Mouse (Mus musculus) monocyte, adult 5-6 weeks (primary cell): ENCODE data around the gene Slc7a1. TPM values are rescaled to one million over a fixed set of nuclear protein-coding genes. Genes with fewer than 3 reads are reported as not detected.

Experiments used
- ATAC-seq: fragments of 153-309, 156-312 bp; replicated peaks from 2 replicates; pipeline ENCODE4 v1.8.0; 2017; ENCODE audit warnings: mild to moderate bottlenecking; ENCODE audit not compliant: low TSS enrichment, insufficient number of reproducible peaks, severe bottlenecking, poor library complexity, low FRiP score
- total RNA-seq: library from RNA; stranded (forward); fragments of 200-1000, 200-491, 200-594 nt; gene quantifications from 3 replicates; pipeline ENCODE4 v1.2.3, GENCODE M21; 2017

Gene Slc7a1
- total RNA-seq, 1 experiment from 2014 or later = 18.7 TPM

DNA sequence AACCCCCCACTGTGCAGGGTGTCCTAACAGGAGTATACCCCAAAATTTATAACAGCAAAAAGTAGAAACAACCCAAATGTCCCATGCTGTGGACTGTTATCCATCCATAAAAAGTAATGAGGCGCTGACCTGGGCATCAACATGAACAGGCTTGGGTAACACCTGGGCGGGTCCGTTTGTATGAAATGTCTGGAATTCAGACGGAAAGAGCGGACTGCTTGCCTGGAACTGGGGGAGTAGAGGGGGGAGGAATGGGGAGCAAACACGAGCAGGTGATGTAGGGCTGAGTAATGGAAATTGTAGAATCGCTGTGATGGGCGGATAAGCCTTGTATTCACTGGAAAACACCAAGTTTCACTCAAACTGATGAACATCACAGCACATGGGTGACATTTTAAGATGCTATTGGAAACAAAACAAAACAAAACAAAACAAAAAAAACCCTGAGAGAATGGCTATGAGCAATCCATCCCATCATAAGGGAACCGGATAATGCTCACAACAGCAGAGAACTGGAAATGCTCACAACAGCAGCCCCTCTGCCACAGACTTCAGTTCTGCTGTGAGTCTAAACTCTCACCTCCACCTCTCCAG lies 26.5 kb downstream of the Slc7a1 start:
- ATAC-seq = no peak

DNA sequence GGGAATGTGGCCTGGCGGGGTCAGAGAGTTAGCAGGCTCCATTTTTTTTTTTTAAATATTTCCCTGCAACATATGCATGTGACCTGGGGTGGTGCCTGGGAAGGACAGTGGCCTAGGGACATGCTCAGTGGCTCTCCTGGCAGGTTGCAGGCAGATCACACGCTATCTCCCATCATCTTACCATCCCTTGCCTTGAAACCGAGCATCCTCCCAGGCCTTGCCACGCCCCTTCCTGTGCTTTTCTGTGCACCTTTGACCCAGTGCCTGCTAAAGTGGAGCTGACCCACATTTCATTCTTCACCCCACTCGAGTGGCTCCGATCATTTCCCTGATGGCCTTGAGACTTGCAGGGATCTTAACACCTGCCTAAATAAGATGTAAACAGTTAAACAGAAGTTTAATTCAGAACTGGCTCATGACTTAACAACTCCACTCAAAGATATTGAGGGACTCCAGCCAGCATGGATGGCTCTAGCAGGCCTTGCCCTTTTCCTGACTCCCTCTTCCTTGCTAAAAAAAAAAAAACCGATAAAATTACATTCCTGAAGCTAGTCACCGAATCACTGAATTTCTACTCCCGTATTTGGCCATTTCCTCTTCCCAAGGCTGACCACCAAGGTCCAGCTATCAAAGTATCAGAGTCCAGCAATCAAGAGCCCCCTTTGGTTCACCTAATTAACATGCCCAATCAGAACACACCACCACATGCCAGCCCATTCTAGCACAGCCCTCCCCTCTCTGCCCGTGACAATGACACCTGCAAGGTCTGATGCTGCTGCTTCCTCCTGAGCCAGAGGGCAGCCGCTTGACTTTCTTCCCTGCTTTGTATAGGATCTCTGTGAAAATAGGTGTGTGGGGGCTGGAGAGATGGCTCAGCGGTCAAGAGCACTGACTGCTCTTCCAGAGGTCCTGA lies 27.4 kb downstream of the Slc7a1 start:
- no peak for ATAC-seq

DNA sequence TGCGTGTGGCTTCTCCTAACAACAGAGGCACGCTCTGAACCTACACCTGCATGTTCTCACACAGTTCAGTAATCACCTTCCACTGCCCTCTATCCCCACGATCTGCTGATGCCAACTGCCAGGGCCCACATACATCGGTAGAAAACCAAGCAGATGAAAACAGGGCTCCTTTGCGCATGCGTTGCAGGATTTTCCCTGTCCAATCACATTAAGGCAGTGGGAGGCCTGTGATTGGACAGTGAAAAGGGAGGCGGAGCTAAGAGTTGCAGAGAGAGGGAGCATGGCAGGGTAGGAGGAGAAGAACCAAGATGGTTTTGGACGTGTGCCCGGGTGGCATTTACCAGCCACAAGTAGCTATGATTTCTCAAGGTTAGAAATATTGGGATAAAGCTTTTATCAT lies 28.3 kb downstream of the Slc7a1 start:
- ATAC-seq = no peak

DNA sequence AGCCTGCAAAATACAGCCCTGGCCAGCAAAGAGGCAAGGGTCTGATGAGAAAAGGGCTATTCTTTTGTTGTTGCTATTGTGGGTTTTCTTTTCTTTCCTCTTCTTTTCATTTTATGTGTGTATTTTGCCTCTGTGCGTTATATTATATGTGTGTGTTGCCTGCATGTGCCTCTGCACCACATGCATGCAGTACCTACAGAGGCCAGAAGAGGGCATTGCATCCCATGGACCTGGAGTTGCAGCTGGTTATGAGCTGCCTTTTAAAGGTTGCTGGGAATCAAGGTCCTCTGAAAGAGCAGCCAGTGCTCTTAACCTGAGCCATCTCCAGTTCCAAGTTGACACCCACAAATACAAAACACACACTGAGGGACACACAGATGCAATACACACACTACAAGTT lies 29.1 kb downstream of the Slc7a1 start:
- 0 out of 2 replicates have a peak, but pooled peaks have one; percentile 38 for ATAC-seq

GRCm38 (mm10) chr5:148369178-148369577 lies 30.5 kb downstream of the Slc7a1 start:
- no peak for ATAC-seq

DNA sequence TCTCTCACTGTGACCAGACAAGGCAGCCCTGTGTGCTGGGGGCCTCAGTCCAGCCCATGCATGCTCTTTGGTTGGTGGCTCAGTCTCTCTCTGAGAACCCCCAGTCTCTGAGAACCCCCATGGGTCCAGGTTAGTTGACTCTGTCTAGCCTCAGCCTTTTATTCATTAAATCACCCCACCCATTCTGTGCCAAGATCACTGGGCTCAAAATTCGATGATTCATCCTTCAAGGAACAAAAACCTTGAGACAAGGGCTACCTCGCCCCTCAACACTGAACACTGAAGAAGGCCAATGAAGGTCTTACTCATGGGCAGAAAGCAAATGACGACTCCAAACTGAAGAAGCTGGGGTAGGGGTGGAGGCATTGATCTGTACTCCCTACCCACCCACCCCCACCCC lies 31.9 kb downstream of the Slc7a1 start:
- no peak for ATAC-seq

- ATAC-seq = no peak
These were observed 33.2 kb downstream of the Slc7a1 start for GRCm38 (mm10) chr5:148366455-148366854.

- 0 out of 2 replicates have a peak, but pooled peaks have one; percentile 14 for ATAC-seq
These were observed 36.1 kb downstream of the Slc7a1 start for GRCm38 (mm10) chr5:148363441-148364113.

- no peak for ATAC-seq
These were observed 37.4 kb downstream of the Slc7a1 start for GRCm38 (mm10) chr5:148362296-148362695.

DNA sequence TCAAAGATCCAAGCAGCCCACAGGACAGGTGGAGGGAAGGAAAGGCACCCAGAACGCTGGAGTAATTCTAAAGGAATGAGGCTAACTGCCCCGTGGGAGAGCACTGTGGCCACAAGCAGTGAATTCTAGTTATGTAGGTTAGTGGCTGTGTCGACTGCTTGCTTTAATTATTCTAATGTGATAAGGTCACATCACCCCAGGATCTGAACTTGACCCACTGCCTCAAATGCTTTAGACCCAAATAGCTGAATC lies 38.0 kb downstream of the Slc7a1 start:
- ATAC-seq = no peak

GRCm38 (mm10) chr5:148360922-148361758 lies 38.6 kb downstream of the Slc7a1 start:
- ATAC-seq = no peak

GRCm38 (mm10) chr5:148359131-148359530 lies 40.6 kb downstream of the Slc7a1 start:
- ATAC-seq = no peak

DNA sequence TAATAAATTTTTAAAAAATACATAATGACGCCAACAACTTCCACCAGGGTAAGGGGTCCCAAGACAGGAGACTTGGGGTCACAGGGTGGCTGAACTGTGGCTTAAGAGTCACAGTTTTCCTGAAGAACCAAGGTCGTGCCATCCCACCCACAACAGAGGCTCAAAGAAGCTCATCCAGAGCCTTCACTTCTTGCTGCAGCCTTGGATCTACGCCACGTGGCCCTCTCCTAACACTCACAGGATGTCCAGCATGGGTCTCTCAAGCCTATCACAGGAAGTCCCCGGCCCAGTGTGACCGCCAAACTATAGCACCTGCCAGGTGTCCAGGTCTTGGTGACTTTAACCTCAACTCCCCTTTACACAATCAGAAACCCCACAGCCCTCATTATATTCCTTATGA lies 42.5 kb downstream of the Slc7a1 start:
- ATAC-seq = no peak

DNA sequence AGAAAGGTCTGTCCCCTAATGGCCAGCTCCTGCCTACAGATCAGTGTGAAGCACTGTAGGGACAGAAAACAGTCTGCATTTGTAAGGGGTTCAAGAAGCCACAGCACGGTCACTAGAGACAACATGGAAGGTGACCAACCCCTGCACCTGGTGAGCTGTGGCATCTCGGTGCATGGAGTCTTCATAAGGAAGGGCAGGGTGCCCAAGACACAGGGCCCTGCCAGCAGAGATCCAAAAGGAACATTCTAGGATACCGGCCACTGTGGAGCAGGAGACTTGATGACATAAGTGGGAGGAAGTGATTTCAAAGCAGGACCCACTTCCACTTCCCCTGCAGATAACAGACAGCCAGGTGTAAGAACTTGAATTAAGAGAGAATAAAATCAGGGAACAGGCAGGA lies 43.9 kb downstream of the Slc7a1 start:
- no peak for ATAC-seq

DNA sequence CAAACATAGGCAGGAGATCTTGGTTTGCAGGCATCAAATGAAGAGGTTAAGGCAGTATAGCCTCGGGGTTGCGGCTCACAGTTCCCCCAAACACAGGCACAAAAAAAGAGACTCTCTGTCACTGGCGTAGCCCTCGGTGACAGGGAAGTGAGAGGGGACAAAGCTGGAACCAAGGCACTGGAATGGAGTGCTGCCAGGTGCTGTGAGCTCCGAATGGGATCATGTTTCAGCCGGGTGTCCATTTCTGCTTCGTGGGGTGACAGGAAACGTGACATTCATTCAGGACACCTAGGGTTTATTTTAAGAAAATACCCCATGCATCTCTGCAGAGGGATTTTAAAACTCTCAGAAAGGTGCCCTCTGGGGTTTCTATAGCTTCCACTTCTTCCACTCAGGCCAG lies 45.2 kb downstream of the Slc7a1 start:
- ATAC-seq = no peak

DNA sequence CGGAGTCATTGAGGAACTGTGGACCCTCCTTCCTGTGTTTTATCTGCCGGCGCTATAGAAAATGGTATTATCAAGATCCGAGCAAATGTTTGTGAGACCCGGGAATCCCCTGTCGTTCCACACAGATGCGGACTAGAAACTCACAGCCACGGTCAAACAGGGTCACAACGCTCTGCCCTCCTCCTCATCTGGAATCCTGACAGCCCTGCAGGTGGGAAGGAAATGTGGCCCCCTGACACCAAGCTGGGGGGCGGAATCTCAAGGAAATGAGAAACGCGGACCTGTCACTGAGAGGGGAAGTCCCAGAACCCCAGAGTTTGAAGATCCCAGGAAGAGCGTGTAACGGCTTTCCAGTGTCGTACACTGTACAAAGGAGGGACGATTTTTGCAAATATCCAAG lies 46.3 kb downstream of the Slc7a1 start:
- no peak for ATAC-seq

DNA sequence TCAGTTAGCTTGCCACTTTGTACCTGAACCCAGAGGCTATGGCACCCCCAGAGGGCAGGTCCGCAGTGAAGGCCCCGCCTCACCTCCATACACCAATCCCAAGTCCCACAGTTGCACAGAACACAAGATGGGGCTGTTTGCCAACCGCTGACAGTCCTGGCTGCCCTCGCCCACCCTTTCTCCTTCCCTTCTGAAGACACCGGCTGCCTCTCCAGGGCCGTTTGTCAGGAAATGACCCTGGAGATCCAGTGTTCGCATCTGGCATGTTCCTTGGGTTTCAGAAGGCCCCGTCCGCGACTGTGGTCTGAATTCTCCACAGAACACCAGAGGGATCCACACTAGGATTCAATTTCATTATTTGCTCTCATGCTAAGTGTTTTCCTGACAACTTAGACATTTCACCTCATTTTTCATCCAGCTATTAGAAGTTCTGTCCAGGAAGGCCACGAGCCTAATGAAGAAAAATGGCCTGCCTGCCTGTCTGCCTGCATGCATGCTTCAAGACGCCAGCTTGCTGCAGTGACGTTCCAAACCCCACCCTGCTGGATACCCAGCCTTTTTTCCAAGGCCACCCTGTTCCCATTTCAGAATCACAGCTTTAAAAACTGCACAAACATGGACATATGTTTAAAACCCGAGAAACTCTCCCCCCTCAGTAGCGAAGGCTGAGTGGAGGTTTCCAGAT lies 50.2 kb downstream of the Slc7a1 start:
- no peak for ATAC-seq

DNA sequence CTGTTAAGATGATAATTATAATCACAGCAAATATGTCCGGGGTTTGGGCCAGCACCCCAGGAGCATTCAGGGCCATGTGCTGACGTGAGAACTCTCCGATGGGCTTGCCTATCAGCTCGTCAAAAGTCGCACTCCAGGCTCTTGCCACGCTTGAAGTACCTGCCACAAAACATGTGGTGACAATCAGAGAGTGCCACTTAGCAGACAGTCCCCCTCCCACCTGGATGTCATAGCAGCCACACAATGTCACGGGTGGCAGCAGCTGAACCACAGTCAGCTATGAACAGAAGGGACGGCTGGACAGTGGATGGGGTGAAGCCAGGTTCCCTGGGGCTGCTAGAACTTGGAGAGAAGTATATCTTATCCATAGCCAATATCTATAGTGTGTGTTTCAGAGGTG lies 51.6 kb downstream of the Slc7a1 start:
- ATAC-seq = no peak

GRCm38 (mm10) chr5:148346543-148346942 lies 53.2 kb downstream of the Slc7a1 start:
- no peak for ATAC-seq
